Mouse (Mus musculus): ENCODE results near the gene Nrp2. TPM values are rescaled to one million over a fixed set of nuclear protein-coding genes. Genes with fewer than 3 reads are reported as not detected.

The Nrp2 gene
- total and polyA plus RNA-seq, 2 experiments from 2014 or later, result 17.4 to 48.7 TPM

DNA sequence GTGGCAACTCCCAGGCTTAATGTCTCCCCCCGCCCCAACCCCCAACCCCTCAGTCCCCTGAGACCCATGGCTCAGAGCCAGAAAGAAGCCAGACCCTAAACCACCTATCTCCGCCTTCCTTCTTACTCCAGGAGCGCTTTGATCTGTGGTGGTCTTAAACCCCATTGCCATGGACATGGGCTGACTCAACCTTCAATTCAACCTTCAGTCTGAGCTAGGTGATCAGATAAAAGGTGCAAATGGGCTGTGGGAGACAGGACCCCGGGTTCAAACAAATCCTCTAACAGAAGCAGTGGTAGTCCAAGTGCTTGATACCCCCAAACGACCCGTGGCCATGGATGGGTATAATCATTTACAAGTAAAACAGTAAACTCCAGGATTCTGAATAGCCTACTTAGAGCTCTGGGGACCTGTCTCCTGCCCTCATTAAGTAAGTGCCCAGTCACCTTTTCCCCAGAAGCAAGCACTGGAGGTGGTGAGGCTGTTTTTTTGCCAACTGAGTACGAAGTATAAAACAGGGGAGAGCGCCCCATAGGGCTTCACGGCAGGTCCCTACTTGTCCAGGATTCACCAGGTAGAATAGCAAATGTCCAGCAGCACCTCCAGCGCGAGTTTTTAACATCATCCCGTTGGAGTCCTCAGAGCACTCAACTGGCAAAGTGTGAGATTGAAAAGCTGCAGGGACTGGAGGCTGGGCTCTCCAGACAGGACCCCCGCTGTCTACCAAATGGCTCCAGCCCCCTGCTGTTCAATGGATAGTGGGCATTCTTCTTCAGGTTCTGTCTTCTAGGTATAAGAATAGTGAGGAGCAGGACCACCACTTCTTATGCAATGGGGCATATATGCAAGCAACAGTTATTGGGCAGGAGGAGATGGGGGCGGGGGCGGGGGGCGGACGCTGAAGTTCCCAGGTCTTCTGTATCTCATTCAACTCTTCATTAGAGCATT lies 5.1 kb downstream of the Nrp2 start:
- no peaks in the 10 kb centered on the region for H3K27me3 ChIP-seq (ENCODE audit: insufficient read depth, low read length)
- H3K4me3 ChIP-seq (ENCODE audit: low read length), result peak overlapping the region; percentile 77
- H3K4me1 ChIP-seq (ENCODE audit: insufficient read depth, low read length), result peaks cover 9% of the 10 kb centered on the region; the same call in 1 of the 2 replicates
- no peak overlapping the region for H3K27ac ChIP-seq
- ATAC-seq (no peak), DNase-seq (ENCODE audit: low spot score) (no peak)
- peak overlapping the region; percentile 99 for H3K4me2 ChIP-seq (ENCODE audit: low read depth, low read length)
- no peaks in the 10 kb centered on the region for H3K36me3 ChIP-seq (ENCODE audit: insufficient read depth, low read length)
- WGBS, result 16% methylated on average over 17 of the region's 17 CpGs
- no peaks in the 10 kb centered on the region for H3K9me3 ChIP-seq (ENCODE audit: low read length)
- TF ChIP-seq CTCF (IDR thresholded peaks at IDR 0.05; ENCODE audit: low read depth), result no peak
- H3K9ac ChIP-seq (replicated peaks; ENCODE audit: low read length), result peak overlapping the region; percentile 66

- Histone ChIP-seq H3K36me3 (ENCODE audit: insufficient read depth, low read length) (no peaks in the 10 kb centered on the region), H3K4me1 (ENCODE audit: insufficient read depth, low read length) (peaks cover 9% of the 10 kb centered on the region; the same call in 1 of the 2 replicates), H3K9me3 (ENCODE audit: low read length) (no peaks in the 10 kb centered on the region), H3K9ac (replicated peaks; ENCODE audit: low read length) (no peak overlapping the region), H3K27ac (no peak overlapping the region), H3K27me3 (ENCODE audit: insufficient read depth, low read length) (no peaks in the 10 kb centered on the region), H3K4me2 (ENCODE audit: low read depth, low read length) (peak overlapping the region; percentile 99; the same call in 1 of the 2 replicates), H3K4me3 (ENCODE audit: low read length) (no peak overlapping the region)
- TF ChIP-seq CTCF (IDR thresholded peaks at IDR 0.05; ENCODE audit: low read depth), result no peak
- 41% methylated on average over 5 of the region's 5 CpGs for WGBS
- no peak for DNase-seq (ENCODE audit: low spot score)
- no peak for ATAC-seq
These were observed 6.8 kb downstream of the Nrp2 start for GRCm38 (mm10) chr1:62709770-62710335.

DNA sequence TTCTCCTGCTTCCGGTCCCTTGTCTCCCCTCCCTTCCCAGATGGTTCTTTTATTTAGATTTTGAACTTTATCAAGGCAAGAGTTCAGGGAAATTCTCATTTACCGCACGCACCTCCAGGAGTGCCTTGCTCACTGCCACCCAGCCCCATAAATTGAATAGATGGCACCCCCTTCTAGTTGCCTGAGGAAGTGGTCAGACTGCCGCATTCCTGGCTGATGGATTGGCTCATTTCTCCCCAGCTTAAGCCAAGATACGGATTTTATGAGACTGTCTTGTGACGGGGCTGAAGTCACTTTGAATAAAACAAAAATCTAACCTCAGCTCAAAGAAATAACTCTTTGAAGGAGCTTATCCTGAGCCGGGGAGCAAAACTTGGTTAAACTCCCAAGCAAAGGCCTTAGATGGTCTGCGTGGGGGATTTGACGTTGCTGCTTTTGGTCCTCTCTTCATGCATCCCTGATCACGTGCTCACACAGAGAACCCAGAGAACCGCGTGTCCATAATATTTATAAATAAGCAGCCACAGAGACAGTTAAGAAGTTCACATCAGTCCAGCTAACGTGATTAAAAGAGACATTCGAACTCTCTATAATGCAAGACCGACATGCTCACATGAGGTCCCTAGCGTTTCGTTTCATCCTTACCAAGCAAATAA lies 10.1 kb downstream of the Nrp2 start:
- peaks cover 21% of the 10 kb centered on the region for H3K4me1 ChIP-seq (ENCODE audit: insufficient read depth, low read length)

DNA sequence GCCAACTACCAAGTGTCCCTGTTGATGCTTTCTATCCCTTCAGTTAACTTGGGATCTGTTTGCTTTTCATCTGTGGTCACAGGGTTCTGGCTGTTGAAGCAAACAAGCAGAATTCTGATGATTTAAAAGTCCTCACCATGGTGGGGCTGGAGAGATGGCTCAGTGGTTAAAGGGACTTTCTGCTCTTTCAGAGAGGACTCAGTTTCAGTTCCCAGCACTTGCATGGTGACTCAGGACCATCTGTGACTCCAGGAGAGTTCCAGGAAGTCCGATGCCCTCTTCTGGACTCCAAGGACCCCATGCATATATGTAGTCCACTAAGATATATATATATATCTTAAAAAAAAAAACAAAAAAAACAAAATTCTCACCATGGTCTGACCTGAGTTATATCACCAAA lies 11.9 kb downstream of the Nrp2 start:
- Histone ChIP-seq H3K4me3 (ENCODE audit: low read length) (no peak overlapping the region), H3K36me3 (ENCODE audit: insufficient read depth, low read length) (no peaks in the 10 kb centered on the region), H3K27me3 (ENCODE audit: insufficient read depth, low read length) (no peaks in the 10 kb centered on the region), H3K9me3 (ENCODE audit: low read length) (no peaks in the 10 kb centered on the region), H3K4me1 (ENCODE audit: insufficient read depth, low read length) (peaks cover 19% of the 10 kb centered on the region), H3K4me2 (ENCODE audit: low read depth, low read length) (no peak overlapping the region), H3K27ac (no peak overlapping the region), H3K9ac (replicated peaks; ENCODE audit: low read length) (no peak overlapping the region)
- ATAC-seq (no peak), DNase-seq (ENCODE audit: low spot score) (no peak)
- 100% methylated on average over 1 of the region's 1 CpGs for WGBS
- TF ChIP-seq CTCF (IDR thresholded peaks at IDR 0.05; ENCODE audit: low read depth), result no peak

More for the DNA sequence above, 10.1 kb downstream of the Nrp2 start:
- no peak for DNase-seq (ENCODE audit: low spot score)
- ATAC-seq, result no peak
- H3K27me3 ChIP-seq (ENCODE audit: insufficient read depth, low read length), result no peaks in the 10 kb centered on the region
- no peak overlapping the region for H3K9ac ChIP-seq (replicated peaks; ENCODE audit: low read length)
- no peak overlapping the region for H3K4me3 ChIP-seq (ENCODE audit: low read length)
- H3K9me3 ChIP-seq (ENCODE audit: low read length), result no peaks in the 10 kb centered on the region
- no peak overlapping the region for H3K27ac ChIP-seq
- no peak overlapping the region for H3K4me2 ChIP-seq (ENCODE audit: low read depth, low read length)
- H3K36me3 ChIP-seq (ENCODE audit: insufficient read depth, low read length), result no peaks in the 10 kb centered on the region
- 85% methylated on average over 17 of the region's 17 CpGs for WGBS
- no peak for TF ChIP-seq CTCF (IDR thresholded peaks at IDR 0.05; ENCODE audit: low read depth)

DNA sequence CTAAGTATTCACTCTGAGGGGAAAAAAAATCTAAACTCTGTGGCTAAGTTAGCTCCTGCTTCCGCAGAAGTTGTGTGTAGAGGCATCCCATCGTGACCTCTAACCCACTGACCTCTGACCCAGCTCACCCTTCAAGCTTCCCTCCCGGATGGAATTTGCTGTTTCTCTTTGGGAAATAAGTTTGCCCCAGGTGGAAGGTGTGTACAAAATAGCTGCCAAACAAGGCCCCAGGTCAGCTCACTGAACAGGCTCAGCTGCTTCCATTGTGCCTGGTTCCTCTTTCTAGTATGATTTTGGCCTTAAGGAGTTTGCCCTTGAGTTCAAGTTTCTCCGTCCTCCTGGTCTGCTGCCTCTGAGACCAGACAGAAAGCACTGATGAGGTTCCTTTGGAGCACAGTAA lies 12.6 kb downstream of the Nrp2 start:
- Histone ChIP-seq H3K4me2 (ENCODE audit: low read depth, low read length) (0 out of 2 replicates have a peak overlapping the region, but pooled peaks have one; percentile 3), H3K36me3 (ENCODE audit: insufficient read depth, low read length) (no peaks in the 10 kb centered on the region), H3K4me3 (ENCODE audit: low read length) (no peak overlapping the region), H3K9me3 (ENCODE audit: low read length) (no peaks in the 10 kb centered on the region), H3K4me1 (ENCODE audit: insufficient read depth, low read length) (peaks cover 19% of the 10 kb centered on the region), H3K27me3 (ENCODE audit: insufficient read depth, low read length) (no peaks in the 10 kb centered on the region), H3K27ac (no peak overlapping the region), H3K9ac (replicated peaks; ENCODE audit: low read length) (no peak overlapping the region)
- ATAC-seq (no peak), DNase-seq (ENCODE audit: low spot score) (no peak)
- WGBS, result 71% methylated on average over 4 of the region's 4 CpGs
- no peak for TF ChIP-seq CTCF (IDR thresholded peaks at IDR 0.05; ENCODE audit: low read depth)

GRCm38 (mm10) chr1:62716836-62717478 lies 13.9 kb downstream of the Nrp2 start:
- Histone ChIP-seq H3K9me3 (ENCODE audit: low read length) (no peaks in the 10 kb centered on the region), H3K36me3 (ENCODE audit: insufficient read depth, low read length) (no peaks in the 10 kb centered on the region), H3K4me2 (ENCODE audit: low read depth, low read length) (peak overlapping the region; percentile 38), H3K4me1 (ENCODE audit: insufficient read depth, low read length) (peaks cover 19% of the 10 kb centered on the region), H3K27me3 (ENCODE audit: insufficient read depth, low read length) (no peaks in the 10 kb centered on the region), H3K27ac (no peak overlapping the region; the same call in 1 of the 2 replicates), H3K9ac (replicated peaks; ENCODE audit: low read length) (peak overlapping the region; percentile 1; the same call in 1 of the 2 replicates), H3K4me3 (ENCODE audit: low read length) (no peak overlapping the region)
- ATAC-seq (peak; percentile 64; the same call in 1 of the 2 replicates), DNase-seq (ENCODE audit: low spot score) (no peak)
- WGBS, result 26% methylated on average over 9 of the region's 10 CpGs
- TF ChIP-seq CTCF (IDR thresholded peaks at IDR 0.05; ENCODE audit: low read depth), result no peak
